Mouse (Mus musculus): ENCODE data around the gene Izumo1. TPM values are rescaled to one million over a fixed set of nuclear protein-coding genes. Genes with fewer than 3 reads are reported as not detected.

Gene Izumo1
- polyA plus RNA-seq, 1 experiment from 2014 or later: not detected

DNA sequence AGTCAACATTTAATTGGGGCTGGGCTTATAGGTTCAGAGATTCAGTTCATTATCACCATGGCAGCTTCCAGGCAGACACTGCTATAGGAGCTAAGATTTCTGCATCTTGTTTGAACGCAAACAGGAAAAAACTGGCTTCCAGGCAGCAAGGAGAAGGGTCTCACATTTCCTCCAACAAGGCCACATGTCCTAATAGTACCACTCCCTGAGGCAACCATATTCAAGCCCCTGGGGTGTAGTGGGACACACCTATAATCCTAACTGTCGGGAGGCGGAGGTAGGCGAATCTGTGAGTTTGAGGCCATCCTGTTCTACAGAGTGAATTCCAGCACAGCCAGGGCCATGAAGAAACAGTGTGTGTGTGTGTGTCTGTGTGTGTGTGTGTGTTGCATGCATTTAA, 26.4 kb upstream of the Izumo1 start:
- no peak for ATAC-seq (ENCODE audit: low FRiP score, low read depth)
- no peak overlapping the region for H3K27ac ChIP-seq
- no peaks in the 10 kb centered on the region for H3K27me3 ChIP-seq (replicated peaks)
- H3K4me1 ChIP-seq: no peaks in the 10 kb centered on the region
- no peak overlapping the region for H3K9ac ChIP-seq
- WGBS: 82% methylated on average over 4 of the region's 4 CpGs
- no peaks in the 10 kb centered on the region for H3K36me3 ChIP-seq
- no peaks in the 10 kb centered on the region for H3K9me3 ChIP-seq
- H3K4me2 ChIP-seq (replicated peaks): no peak overlapping the region
- H3K4me3 ChIP-seq: no peak overlapping the region

DNA sequence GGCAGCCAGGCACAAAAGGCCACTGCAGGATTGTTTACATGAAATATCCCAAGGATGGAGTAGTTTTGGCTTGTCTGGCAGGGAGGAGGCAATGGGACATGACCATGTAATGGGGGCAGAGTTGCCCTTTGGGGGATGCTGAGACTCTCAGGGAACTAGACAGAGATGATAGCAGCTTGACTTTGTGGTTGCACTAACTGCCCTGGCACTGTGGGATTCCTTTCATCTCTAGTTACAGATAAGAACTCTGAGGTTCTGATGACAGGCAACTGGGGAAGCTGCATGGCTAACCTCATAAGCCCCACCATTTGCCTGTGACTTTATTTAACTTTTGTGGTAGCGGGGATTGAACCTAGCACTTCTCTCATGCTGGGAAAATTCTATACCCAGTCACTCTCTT, 25.5 kb upstream of the Izumo1 start:
- no peak for ATAC-seq (ENCODE audit: low FRiP score, low read depth)

DNA sequence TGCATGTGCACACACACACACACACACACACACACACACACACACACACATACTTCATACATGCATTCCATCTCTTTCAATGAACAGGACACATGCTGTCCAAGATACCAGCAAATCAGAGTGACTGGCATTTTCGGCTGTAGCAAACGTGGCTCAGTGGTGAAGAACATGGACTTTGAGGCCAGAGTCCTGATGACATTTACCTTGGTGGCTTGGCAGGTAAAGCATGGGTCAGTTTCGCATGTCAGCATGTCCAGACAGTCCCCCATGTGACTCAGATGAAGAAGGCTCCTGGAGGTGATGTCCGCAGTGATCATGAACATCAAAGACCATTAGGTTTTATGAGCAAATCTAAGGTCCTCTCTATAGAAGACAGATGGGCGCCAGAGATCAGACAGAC, 24.6 kb upstream of the Izumo1 start:
- Histone ChIP-seq H3K27me3 (replicated peaks) (no peaks in the 10 kb centered on the region), H3K4me3 (no peak overlapping the region), H3K4me2 (replicated peaks) (no peak overlapping the region), H3K9ac (no peak overlapping the region), H3K4me1 (no peaks in the 10 kb centered on the region), H3K36me3 (no peaks in the 10 kb centered on the region), H3K27ac (no peak overlapping the region), H3K9me3 (no peaks in the 10 kb centered on the region)
- WGBS: 84% methylated on average over 5 of the region's 5 CpGs
- ATAC-seq (ENCODE audit: low FRiP score, low read depth): no peak

More for the DNA sequence above, 25.5 kb upstream of the Izumo1 start:
- Histone ChIP-seq H3K4me2 (replicated peaks) (no peak overlapping the region), H3K27me3 (replicated peaks) (no peaks in the 10 kb centered on the region), H3K27ac (no peak overlapping the region), H3K4me3 (no peak overlapping the region), H3K36me3 (no peaks in the 10 kb centered on the region), H3K9me3 (no peaks in the 10 kb centered on the region), H3K4me1 (no peaks in the 10 kb centered on the region), H3K9ac (no peak overlapping the region)
- whole genome bisulfite sequencing: 86% methylated on average over 1 of the region's 1 CpGs

DNA sequence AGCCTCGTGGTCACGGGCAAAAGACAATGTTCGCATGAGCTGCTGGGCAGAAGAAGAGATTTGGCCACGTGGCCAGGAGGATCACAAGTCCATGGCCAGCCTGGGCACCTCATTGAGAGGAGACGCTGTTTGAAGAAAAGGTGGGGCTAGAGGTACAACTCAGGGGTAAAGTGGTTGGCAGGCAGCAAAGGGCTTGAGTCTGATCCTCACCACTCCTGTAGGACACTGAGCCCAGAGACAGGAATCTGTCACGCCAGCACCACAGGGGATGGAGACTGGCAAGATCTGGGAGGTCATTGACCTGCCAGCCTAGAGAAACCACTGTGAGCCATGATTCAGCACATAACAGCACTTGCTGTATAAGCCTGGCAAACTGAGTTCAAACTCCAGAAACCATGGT, 24.1 kb upstream of the Izumo1 start:
- H3K9me3 ChIP-seq: no peaks in the 10 kb centered on the region
- ATAC-seq (ENCODE audit: low FRiP score, low read depth): no peak
- no peaks in the 10 kb centered on the region for H3K36me3 ChIP-seq
- H3K9ac ChIP-seq: no peak overlapping the region
- no peak overlapping the region for H3K27ac ChIP-seq
- H3K4me1 ChIP-seq: no peaks in the 10 kb centered on the region
- WGBS: 90% methylated on average over 6 of the region's 6 CpGs
- no peak overlapping the region for H3K4me2 ChIP-seq (replicated peaks)
- H3K27me3 ChIP-seq (replicated peaks): no peaks in the 10 kb centered on the region
- no peak overlapping the region for H3K4me3 ChIP-seq

DNA sequence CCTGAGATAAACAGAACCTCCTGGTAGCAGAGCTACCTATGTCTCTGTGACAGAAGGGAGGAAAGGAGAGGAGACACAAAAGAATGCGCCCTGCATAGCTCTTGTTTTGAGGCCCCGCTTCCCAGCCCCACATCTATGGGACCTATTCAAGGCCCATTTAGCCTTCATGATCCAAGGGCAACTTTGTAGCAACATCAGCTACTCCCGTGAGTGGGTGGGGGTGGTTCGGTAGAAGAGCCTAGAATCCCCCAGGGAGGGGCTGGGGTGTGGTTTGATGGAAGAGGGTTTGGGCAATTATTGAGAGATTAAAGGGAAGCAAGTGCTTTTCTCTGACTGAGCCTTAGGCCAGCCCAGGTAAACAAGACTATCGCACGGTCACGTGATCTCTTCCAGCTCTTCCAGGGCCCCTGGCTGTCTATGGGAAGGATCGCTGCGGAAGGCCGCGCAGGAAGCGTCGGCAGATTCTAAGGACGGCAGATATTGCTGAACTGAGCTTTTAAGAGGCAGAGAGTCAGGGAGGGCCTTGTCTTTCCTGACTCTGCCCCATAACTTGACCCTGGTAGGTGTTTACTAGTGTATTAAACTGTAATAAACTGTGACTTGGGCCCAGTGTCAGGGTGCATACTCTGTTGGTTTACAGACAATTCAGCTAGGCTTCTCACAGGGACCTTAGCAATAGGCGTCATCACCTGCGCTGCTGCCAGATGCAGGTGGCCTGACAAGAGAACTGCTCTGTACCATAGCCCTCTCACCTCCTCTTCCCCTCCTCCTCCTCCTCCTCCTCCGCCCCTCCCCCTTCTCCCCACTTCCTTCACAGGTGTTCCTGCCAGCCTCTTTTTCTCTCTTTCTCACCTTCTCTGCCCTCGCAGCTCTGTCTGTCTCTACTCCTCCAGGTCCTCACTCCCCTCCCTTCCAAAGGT, 22.4 kb upstream of the Izumo1 start:
- ATAC-seq (ENCODE audit: low FRiP score, low read depth): no peak
- no peaks in the 10 kb centered on the region for H3K9me3 ChIP-seq
- no peaks in the 10 kb centered on the region for H3K27me3 ChIP-seq (replicated peaks)
- 53% methylated on average over 18 of the region's 18 CpGs for WGBS
- no peak overlapping the region for H3K4me2 ChIP-seq (replicated peaks)
- H3K27ac ChIP-seq: no peak overlapping the region
- H3K36me3 ChIP-seq: no peaks in the 10 kb centered on the region
- no peaks in the 10 kb centered on the region for H3K4me1 ChIP-seq
- no peak overlapping the region for H3K9ac ChIP-seq
- H3K4me3 ChIP-seq: no peak overlapping the region

DNA sequence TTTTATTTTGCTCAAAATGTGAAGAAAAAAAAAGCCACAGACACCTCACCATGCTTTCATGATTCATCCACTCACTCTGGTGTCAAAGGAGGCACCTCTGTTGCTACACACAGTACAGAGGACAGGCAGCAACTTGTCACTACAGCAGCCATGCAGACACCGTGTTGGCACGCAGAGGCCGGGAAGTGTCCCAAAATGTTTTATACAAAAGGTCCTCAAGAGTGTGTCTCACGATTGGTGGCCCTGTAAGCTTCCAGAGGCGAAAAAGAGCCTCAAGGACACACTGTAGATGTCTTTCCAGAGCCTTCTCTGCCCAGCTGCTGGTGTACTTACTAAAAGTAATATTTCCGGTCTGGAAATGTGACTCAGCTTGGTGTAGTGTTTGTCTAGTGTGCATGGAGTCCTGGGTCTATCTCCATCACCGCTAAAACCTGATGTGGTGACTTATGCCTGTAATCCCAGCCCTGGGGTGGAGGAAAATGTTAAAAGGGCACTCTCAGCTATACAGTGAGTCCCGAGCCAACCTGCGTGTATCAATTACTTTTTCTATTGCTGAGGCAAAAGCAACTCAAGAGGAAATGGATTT, 15.8 kb upstream of the Izumo1 start:
- H3K4me3 ChIP-seq: no peak overlapping the region
- WGBS: 87% methylated on average over 9 of the region's 9 CpGs
- ATAC-seq (ENCODE audit: low FRiP score, low read depth): no peak
- H3K9ac ChIP-seq: no peak overlapping the region
- H3K4me2 ChIP-seq (replicated peaks): no peak overlapping the region
- no peaks in the 10 kb centered on the region for H3K9me3 ChIP-seq
- H3K4me1 ChIP-seq: no peaks in the 10 kb centered on the region
- no peak overlapping the region for H3K27ac ChIP-seq
- H3K36me3 ChIP-seq: no peaks in the 10 kb centered on the region
- H3K27me3 ChIP-seq (replicated peaks): no peaks in the 10 kb centered on the region

DNA sequence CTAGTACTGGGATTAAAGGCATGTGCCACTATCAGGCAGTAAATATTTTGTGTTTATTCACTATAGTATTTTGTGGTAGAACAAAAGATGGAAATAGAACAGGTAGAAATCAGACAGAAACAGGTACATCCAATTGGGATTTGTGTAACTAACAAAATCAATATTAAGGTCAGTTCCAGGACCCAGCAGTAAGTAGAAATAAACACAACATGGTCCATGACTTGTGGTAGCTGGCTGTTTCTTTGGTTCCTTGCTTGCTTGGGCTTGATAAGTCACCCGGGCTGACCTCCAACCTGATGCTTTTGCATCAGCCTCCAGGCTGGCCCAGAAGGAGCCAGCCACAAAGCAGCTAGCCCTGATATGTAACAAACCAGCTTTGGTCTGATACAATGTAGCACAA, 12.1 kb upstream of the Izumo1 start:
- no peak overlapping the region for H3K4me3 ChIP-seq
- no peaks in the 10 kb centered on the region for H3K36me3 ChIP-seq
- no peaks in the 10 kb centered on the region for H3K9me3 ChIP-seq
- H3K4me2 ChIP-seq (replicated peaks): no peak overlapping the region
- no peaks in the 10 kb centered on the region for H3K27me3 ChIP-seq (replicated peaks)
- no peak for ATAC-seq (ENCODE audit: low FRiP score, low read depth)
- WGBS: 77% methylated on average over 1 of the region's 1 CpGs
- H3K4me1 ChIP-seq: no peaks in the 10 kb centered on the region
- no peak overlapping the region for H3K27ac ChIP-seq
- no peak overlapping the region for H3K9ac ChIP-seq

DNA sequence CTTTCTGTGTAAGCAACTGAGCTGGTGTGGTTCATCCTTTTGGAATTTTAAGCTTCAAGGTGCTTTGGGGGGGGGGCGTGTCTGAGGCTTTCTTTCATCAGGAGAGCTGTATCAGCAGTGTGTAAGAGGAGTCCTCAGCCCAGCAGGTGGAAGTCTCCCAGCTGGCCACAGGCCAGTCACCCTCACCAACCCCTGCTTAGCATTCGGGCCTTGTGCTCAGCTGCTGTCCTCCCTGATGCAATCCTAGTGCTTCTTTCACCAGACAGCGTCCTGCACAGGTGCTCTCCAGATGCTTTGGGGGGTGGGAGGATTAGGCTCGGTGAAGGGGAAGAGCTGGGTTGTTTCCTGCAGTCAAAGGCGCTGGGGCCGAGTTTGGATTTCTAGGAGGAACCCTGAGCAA, 5.3 kb upstream of the Izumo1 start:
- no peak overlapping the region for H3K4me2 ChIP-seq (replicated peaks)
- no peak for ATAC-seq (ENCODE audit: low FRiP score, low read depth)
- H3K4me1 ChIP-seq: peaks cover 6% of the 10 kb centered on the region; the same call in 1 of the 2 replicates
- H3K36me3 ChIP-seq: no peaks in the 10 kb centered on the region
- H3K4me3 ChIP-seq: no peak overlapping the region
- WGBS: 36% methylated on average over 6 of the region's 6 CpGs
- no peak overlapping the region for H3K27ac ChIP-seq
- H3K9ac ChIP-seq: no peak overlapping the region
- H3K9me3 ChIP-seq: no peaks in the 10 kb centered on the region
- H3K27me3 ChIP-seq (replicated peaks): peaks cover 40% of the 10 kb centered on the region

DNA sequence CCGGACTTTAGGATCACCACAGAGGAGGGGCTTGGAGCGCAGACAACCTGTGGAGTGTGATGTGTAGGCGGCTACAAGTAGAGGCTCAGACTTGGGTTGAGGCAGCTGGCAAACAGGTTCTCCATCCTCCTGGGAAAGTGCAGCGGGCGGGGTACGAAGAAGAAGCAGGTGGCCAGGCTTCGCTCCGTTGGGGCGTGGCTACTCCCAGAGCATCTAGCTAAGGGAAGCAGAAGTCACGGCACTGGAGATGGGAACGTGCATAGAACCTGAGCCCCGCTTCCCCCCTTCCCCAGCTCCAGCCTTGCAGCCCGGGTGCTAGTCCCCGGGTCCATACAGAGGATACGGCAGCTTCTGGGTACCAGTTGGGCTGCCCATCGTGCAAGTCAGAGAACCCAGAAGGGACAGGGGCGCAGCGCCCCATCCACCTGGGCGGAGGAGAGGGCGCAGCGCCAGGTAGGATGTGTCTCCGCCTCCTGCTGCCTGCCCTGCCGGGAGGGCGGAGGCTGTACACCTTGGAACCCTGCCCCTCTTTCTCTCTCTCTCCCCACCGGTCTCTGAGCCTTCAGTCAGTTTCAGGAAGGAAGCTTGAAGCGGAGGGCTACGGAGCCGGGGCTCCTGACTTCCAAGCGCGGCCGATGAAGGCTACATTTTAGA, 4.4 kb upstream of the Izumo1 start, which contains the start of gene Fut1:
Fut1 (plus strand) TSS at position 248 of the 654 bp plus-strand sequence.
- Histone ChIP-seq H3K9me3 (no peaks in the 10 kb centered on the region), H3K9ac (no peak within 1 kb of the TSS), H3K27me3 (replicated peaks) (peaks cover 40% of the 10 kb centered on the region), H3K27ac (no peak within 1 kb of the TSS), H3K4me2 (replicated peaks) (peak within 1 kb of the TSS; percentile 36), H3K4me3 (no peak within 1 kb of the TSS), H3K4me1 (peaks cover 6% of the 10 kb centered on the region; the same call in 1 of the 2 replicates), H3K36me3 (no peaks in the 10 kb centered on the region)
- WGBS: 7% methylated on average over 31 of the region's 31 CpGs
- ATAC-seq (ENCODE audit: low FRiP score, low read depth): no peak

DNA sequence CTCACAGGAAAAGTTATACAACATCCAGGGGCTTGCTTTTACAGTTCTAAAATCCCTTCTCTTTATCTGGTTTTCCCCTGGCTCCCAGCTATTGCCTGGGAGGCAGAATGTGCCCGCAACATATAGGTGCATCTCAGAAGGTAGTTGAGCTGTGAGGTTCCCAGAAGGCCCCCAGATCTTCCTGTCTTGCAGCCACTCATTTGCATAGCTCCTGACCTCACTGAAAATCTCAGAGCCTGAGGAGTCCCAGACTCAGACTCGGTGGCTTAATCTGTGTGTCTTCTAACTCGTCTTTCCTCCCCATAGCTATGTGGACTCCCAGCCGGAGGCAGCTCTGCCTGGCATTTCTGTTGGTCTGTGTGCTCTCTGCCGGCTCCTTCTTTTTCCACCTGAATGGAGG, 3.3 kb upstream of the Izumo1 start:
- no peak for ATAC-seq (ENCODE audit: low FRiP score, low read depth)
- H3K9me3 ChIP-seq: no peaks in the 10 kb centered on the region
- H3K4me2 ChIP-seq (replicated peaks): no peak overlapping the region
- H3K27ac ChIP-seq: no peak overlapping the region
- no peak overlapping the region for H3K9ac ChIP-seq
- H3K27me3 ChIP-seq (replicated peaks): peaks cover 40% of the 10 kb centered on the region
- H3K4me3 ChIP-seq: no peak overlapping the region
- peaks cover 6% of the 10 kb centered on the region; the same call in 1 of the 2 replicates for H3K4me1 ChIP-seq
- no peaks in the 10 kb centered on the region for H3K36me3 ChIP-seq
- 87% methylated on average over 5 of the region's 5 CpGs for WGBS

DNA sequence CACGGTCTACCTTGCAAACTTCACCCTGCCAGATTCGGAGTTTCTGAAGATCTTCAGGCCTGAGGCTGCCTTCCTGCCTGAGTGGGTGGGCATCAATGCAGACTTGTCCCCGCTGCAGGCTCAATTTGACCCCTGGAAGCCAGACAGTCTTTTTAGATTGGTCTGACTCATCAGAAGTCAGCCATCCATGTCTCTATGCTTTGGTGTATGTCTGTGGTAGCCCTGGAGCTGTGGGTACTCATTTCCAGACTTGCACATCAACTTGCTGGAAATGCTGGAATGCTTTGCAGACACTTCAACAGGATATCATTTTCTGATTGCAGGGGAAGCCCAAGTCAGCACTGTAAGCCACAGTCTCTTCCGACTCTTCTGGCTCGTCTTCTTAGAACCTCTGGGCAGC, 2.0 kb upstream of the Izumo1 start:
- peaks cover 6% of the 10 kb centered on the region; the same call in 1 of the 2 replicates for H3K4me1 ChIP-seq
- no peak for ATAC-seq (ENCODE audit: low FRiP score, low read depth)
- no peak overlapping the region for H3K4me2 ChIP-seq (replicated peaks)
- no peaks in the 10 kb centered on the region for H3K9me3 ChIP-seq
- no peak overlapping the region for H3K27ac ChIP-seq
- H3K36me3 ChIP-seq: no peaks in the 10 kb centered on the region
- peaks cover 40% of the 10 kb centered on the region for H3K27me3 ChIP-seq (replicated peaks)
- 89% methylated on average over 5 of the region's 5 CpGs for WGBS
- H3K4me3 ChIP-seq: no peak overlapping the region
- no peak overlapping the region for H3K9ac ChIP-seq

DNA sequence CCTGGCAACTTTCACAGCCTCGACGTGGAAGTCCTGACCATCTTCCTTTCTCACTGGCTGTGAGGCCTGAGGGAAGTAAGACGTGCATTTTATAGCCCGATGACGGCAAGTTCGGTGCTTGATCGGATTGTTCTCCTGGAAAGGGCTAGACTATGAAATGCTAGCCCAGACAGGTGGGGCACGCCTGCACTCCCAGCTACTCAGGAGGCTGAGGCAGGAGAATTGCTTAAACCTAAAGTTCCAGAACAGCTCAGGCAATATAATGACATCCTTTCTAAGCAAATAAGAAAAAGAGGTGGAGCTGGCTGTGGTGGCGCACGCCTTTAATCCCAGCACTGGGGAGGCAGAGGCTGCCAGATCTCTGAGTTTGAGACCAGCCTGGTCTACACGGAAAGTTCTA, 1.9 kb downstream of the Izumo1 start:
- no peak overlapping the region for H3K9ac ChIP-seq
- no peaks in the 10 kb centered on the region for H3K36me3 ChIP-seq
- no peak overlapping the region for H3K4me2 ChIP-seq (replicated peaks)
- 91% methylated on average over 11 of the region's 11 CpGs for WGBS
- no peak for ATAC-seq (ENCODE audit: low FRiP score, low read depth)
- no peak overlapping the region for H3K27ac ChIP-seq
- no peaks in the 10 kb centered on the region for H3K9me3 ChIP-seq
- no peak overlapping the region for H3K4me3 ChIP-seq
- H3K4me1 ChIP-seq: peaks cover 5% of the 10 kb centered on the region
- peaks cover 29% of the 10 kb centered on the region for H3K27me3 ChIP-seq (replicated peaks)

Data from neural tube, embryonic 12.5 days (tissue).